ENCODE assay signal across 10 mouse cellular contexts in genomic region chr10:128745946-128746613, GRCm38 (mm10). TPM values are rescaled to one million over a fixed set of nuclear protein-coding genes. Genes with fewer than 3 reads are reported as not detected.
DNase-seq lines count a peak whose midpoint lies in the region; ATAC-seq and TF ChIP-seq lines count a peak whose summit lies in the region.
"Had no signal": no experiment of that assay in that cellular context is flagged by ENCODE, and none has a peak within 500 bp of the region (broad histone marks: within the 10 kb centered on the region; RNA-seq: fewer than 3 reads in every experiment).

No protein-coding gene starts in this region.

- H3K9me3 ChIP-seq in heart, embryonic 11.5 days (replicated peaks; ENCODE audit: control insufficient read depth, low read length): no peaks in the 10 kb centered on the region
- no peaks in the 10 kb centered on the region for H3K9me3 ChIP-seq in forebrain, embryonic 15.5 days

- WGBS in heart, adult 2 months: 81% methylated on average over 10 of the region's 10 CpGs
- 86% methylated on average over 10 of the region's 10 CpGs for WGBS in heart, embryonic 11.5 days (ENCODE audit: insufficient replicate concordance)
- WGBS in forebrain, embryonic 15.5 days: 95% methylated on average over 10 of the region's 10 CpGs
- WGBS in cerebellum, adult 2 months: 95% methylated on average over 10 of the region's 10 CpGs

- no peaks in the 10 kb centered on the region for H3K79me2 ChIP-seq in heart, adult 2 months (replicated peaks; ENCODE audit: control insufficient read depth, insufficient read depth, low read length)

- no peaks in the 10 kb centered on the region; the same call in 1 of the 2 replicates for H3K36me3 ChIP-seq in heart, adult 2 months (ENCODE audit: control insufficient read depth, insufficient read depth, low read length)
- no peaks in the 10 kb centered on the region for H3K36me3 ChIP-seq in heart, embryonic 11.5 days (ENCODE audit: control insufficient read depth, insufficient read depth, low read length)
- no peaks in the 10 kb centered on the region for H3K36me3 ChIP-seq in forebrain, embryonic 15.5 days

- no peak overlapping the region for H3K9ac ChIP-seq in heart, adult 2 months (ENCODE audit: low read depth, low read length)
- no peak overlapping the region for H3K9ac ChIP-seq in heart, embryonic 11.5 days (ENCODE audit: low read depth, low read length)
- no peak overlapping the region for H3K9ac ChIP-seq in forebrain, embryonic 15.5 days (replicated peaks)
- H3K9ac ChIP-seq: liver, embryonic 14.5 days had no signal

- no peaks in the 10 kb centered on the region for H3K27me3 ChIP-seq in heart, adult 2 months (ENCODE audit: control insufficient read depth, insufficient read depth, low read length)
- peaks cover 5% of the 10 kb centered on the region; the same call in 1 of the 2 replicates for H3K27me3 ChIP-seq in heart, embryonic 11.5 days (ENCODE audit: control insufficient read depth, insufficient read depth, low read length)
- peaks cover 38% of the 10 kb centered on the region; the same call in 1 of the 2 replicates for H3K27me3 ChIP-seq in forebrain, embryonic 15.5 days
- no peaks in the 10 kb centered on the region for H3K27me3 ChIP-seq in cerebellum, adult 2 months (ENCODE audit: control insufficient read depth, insufficient read depth, low read length)

- H3K4me3 ChIP-seq in heart, adult 2 months: no peak overlapping the region
- no peak overlapping the region for H3K4me3 ChIP-seq in heart, embryonic 11.5 days (ENCODE audit: low read depth, low read length)
- H3K4me3 ChIP-seq in forebrain, embryonic 15.5 days: no peak overlapping the region
- no peak overlapping the region for H3K4me3 ChIP-seq in cerebellum, adult 2 months (replicated peaks; ENCODE audit: insufficient read depth, low read depth, low read length)

- H3K4me2 ChIP-seq in heart, embryonic 11.5 days: no peak overlapping the region
- no peak overlapping the region for H3K4me2 ChIP-seq in forebrain, embryonic 15.5 days (replicated peaks)

- no peak for TF ChIP-seq POLR2A in heart, adult 2 months (IDR thresholded peaks at IDR 0.05; ENCODE audit: insufficient read depth, low read depth, low read length)
- TF ChIP-seq POLR2A in cerebellum, adult 2 months (IDR thresholded peaks at IDR 0.05; ENCODE audit: borderline replicate concordance, insufficient read depth, low read length): no peak

- H3K4me1 ChIP-seq in heart, adult 2 months (ENCODE audit: control insufficient read depth, insufficient read depth, low read length): peaks cover 5% of the 10 kb centered on the region
- H3K4me1 ChIP-seq in heart, embryonic 11.5 days (ENCODE audit: control insufficient read depth, insufficient read depth, low read length): peaks cover 26% of the 10 kb centered on the region
- H3K4me1 ChIP-seq in forebrain, embryonic 15.5 days: peaks cover 40% of the 10 kb centered on the region
- peaks cover 4% of the 10 kb centered on the region; the same call in 1 of the 2 replicates for H3K4me1 ChIP-seq in cerebellum, adult 2 months (ENCODE audit: control insufficient read depth, insufficient read depth, low read length)

- ATAC-seq in heart, embryonic 11.5 days (replicated peaks; ENCODE audit: insufficient number of reproducible peaks, low FRiP score, low TSS enrichment): no peak
- ATAC-seq in activated CD4-positive, CD25-positive, alpha-beta regulatory T cell, adult 4 months: peak; percentile 60
- ATAC-seq in forebrain, embryonic 15.5 days (replicated peaks): no peak

- TF ChIP-seq EP300 in heart, adult 2 months (IDR thresholded peaks at IDR 0.05; ENCODE audit: insufficient read depth, low read depth, low read length): no peak

- peak; percentile 31 to 68 for DNase-seq in heart, adult 2 months
- DNase-seq in lung, postnatal 36 days: peak; percentile 62
- peak; percentile 94 for DNase-seq in thymus, postnatal 0 days (ENCODE audit: low spot score)
- no peak for DNase-seq in cerebellum, adult 2 months
- DNase-seq in testis, postnatal 10 days (ENCODE audit: low spot score): no peak
- DNase-seq: right cerebral cortex, postnatal 4 days had no signal

- intact Hi-C loops in heart, adult 2 months (cut with DNase I): loop anchor here (5.0 to 10.0 kb wide), 2 partner anchors 76 to 1681 kb away; partner anchors contain the start of genes Cdk4, March9 and Ormdl2

- no peak for TF ChIP-seq CTCF in heart, adult 2 months (IDR thresholded peaks at IDR 0.05)
- TF ChIP-seq CTCF in cerebellum, adult 2 months (IDR thresholded peaks at IDR 0.05; ENCODE audit: borderline replicate concordance, insufficient read depth, low read depth, low read length): no peak

- H3K27ac ChIP-seq in heart, adult 2 months: peak overlapping the region; percentile 90
- H3K27ac ChIP-seq in heart, embryonic 11.5 days (ENCODE audit: low read depth, low read length): no peak overlapping the region
- no peak overlapping the region for H3K27ac ChIP-seq in forebrain, embryonic 15.5 days (replicated peaks)
- no peak overlapping the region for H3K27ac ChIP-seq in cerebellum, adult 2 months (ENCODE audit: insufficient read depth, low read length)
- H3K27ac ChIP-seq: liver, embryonic 14.5 days had no signal

RNA-seq across cellular contexts. Expression of gene Dgka, which starts 1.4 kb away (rescaled TPM):
- total RNA-seq in heart, adult 2 months (2021): 10 to 100 TPM; 11.2 to 12.6 TPM
- 17.5 and 20.3 TPM in 2 replicates for polyA plus RNA-seq in heart, adult 2 months (2012; rRNA removed)
- 5.6 and 5.9 TPM in 2 replicates for polyA plus RNA-seq in heart, embryonic 11.5 days (2014; fragmentation: Nextera tagmentation; extraction: Ambion mirVana)
- polyA plus RNA-seq in activated CD4-positive, CD25-positive, alpha-beta regulatory T cell, adult 4 months (2017; shearing (Covaris generic)): 100 to 1,000 TPM; 269 to 295 TPM
- 135 and 136 TPM in 2 replicates for polyA plus RNA-seq in thymus, postnatal 0 days (2015; fragmentation: Nextera tagmentation; extraction: Ambion mirVana)
- 4.2 and 4.5 TPM in 2 replicates for polyA plus RNA-seq in forebrain, embryonic 15.5 days (2015; fragmentation: Nextera tagmentation; extraction: Ambion mirVana)
- 16.0 and 17.1 TPM in 2 replicates for polyA plus RNA-seq in cerebellum, adult 2 months (2012; rRNA removed)

RNA-seq across cellular contexts. Expression of gene Pym1, which starts 1.6 kb away (rescaled TPM):
- total RNA-seq in heart, adult 2 months (2021): 1 to 10 TPM; 8.6 to 9.4 TPM
- polyA plus RNA-seq in heart, adult 2 months (2012; rRNA removed): 7.9 and 10.8 TPM in 2 replicates
- 25.4 and 27.2 TPM in 2 replicates for polyA plus RNA-seq in heart, embryonic 11.5 days (2014; fragmentation: Nextera tagmentation; extraction: Ambion mirVana)
- 10 to 100 TPM; 64.1 to 79.7 TPM for polyA plus RNA-seq in activated CD4-positive, CD25-positive, alpha-beta regulatory T cell, adult 4 months (2017; shearing (Covaris generic))
- 74.7 and 79.2 TPM in 2 replicates for polyA plus RNA-seq in thymus, postnatal 0 days (2015; fragmentation: Nextera tagmentation; extraction: Ambion mirVana)
- polyA plus RNA-seq in forebrain, embryonic 15.5 days (2015; fragmentation: Nextera tagmentation; extraction: Ambion mirVana): 42.9 and 47.2 TPM in 2 replicates
- polyA plus RNA-seq in cerebellum, adult 2 months (2012; rRNA removed): 37.2 and 39.7 TPM in 2 replicates

RNA-seq across cellular contexts. Expression of gene Cdk2, which starts 41.2 kb away (rescaled TPM):
- 10 to 100 TPM in 1 of 2 experiments, 1 to 10 TPM in 1; 8.5 to 10.9 TPM for total RNA-seq in heart, adult 2 months (2021)
- 10.0 and 17.5 TPM in 2 replicates for polyA plus RNA-seq in heart, adult 2 months (2012; rRNA removed)
- polyA plus RNA-seq in heart, embryonic 11.5 days (2014; fragmentation: Nextera tagmentation; extraction: Ambion mirVana): 91.1 and 98.5 TPM in 2 replicates
- 10 to 100 TPM; 24.0 to 29.2 TPM for polyA plus RNA-seq in activated CD4-positive, CD25-positive, alpha-beta regulatory T cell, adult 4 months (2017; shearing (Covaris generic))
- 115 and 117 TPM in 2 replicates for polyA plus RNA-seq in thymus, postnatal 0 days (2015; fragmentation: Nextera tagmentation; extraction: Ambion mirVana)
- polyA plus RNA-seq in forebrain, embryonic 15.5 days (2015; fragmentation: Nextera tagmentation; extraction: Ambion mirVana): 37.6 and 39.7 TPM in 2 replicates
- 3.8 and 3.9 TPM in 2 replicates for polyA plus RNA-seq in cerebellum, adult 2 months (2012; rRNA removed)

RNA-seq across cellular contexts. Expression of gene Pmel, which starts 42.1 kb away (rescaled TPM):
- under 1 TPM; 0.43 to 0.50 TPM for total RNA-seq in heart, adult 2 months (2021)
- 0.59 and 0.66 TPM in 2 replicates for polyA plus RNA-seq in heart, adult 2 months (2012; rRNA removed)
- 0.96 and 1.5 TPM in 2 replicates for polyA plus RNA-seq in heart, embryonic 11.5 days (2014; fragmentation: Nextera tagmentation; extraction: Ambion mirVana)
- 1 to 10 TPM; 2.6 to 5.7 TPM for polyA plus RNA-seq in activated CD4-positive, CD25-positive, alpha-beta regulatory T cell, adult 4 months (2017; shearing (Covaris generic))
- 1.1 and 1.3 TPM in 2 replicates for polyA plus RNA-seq in thymus, postnatal 0 days (2015; fragmentation: Nextera tagmentation; extraction: Ambion mirVana)
- 0.09 and 0.33 TPM in 2 replicates for polyA plus RNA-seq in forebrain, embryonic 15.5 days (2015; fragmentation: Nextera tagmentation; extraction: Ambion mirVana)
- polyA plus RNA-seq in cerebellum, adult 2 months (2012; rRNA removed): 1.00 and 1.5 TPM in 2 replicates

RNA-seq across cellular contexts. Expression of gene Mmp19, which starts 44.6 kb away (rescaled TPM):
- total RNA-seq in heart, adult 2 months (2021): 1 to 10 TPM; 2.8 to 4.4 TPM
- polyA plus RNA-seq in heart, adult 2 months (2012; rRNA removed): 3.1 and 4.4 TPM in 2 replicates
- polyA plus RNA-seq in heart, embryonic 11.5 days (2014; fragmentation: Nextera tagmentation; extraction: Ambion mirVana): 0.49 and 0.57 TPM in 2 replicates
- polyA plus RNA-seq in activated CD4-positive, CD25-positive, alpha-beta regulatory T cell, adult 4 months (2017; shearing (Covaris generic)): not detected
- 0.48 and 0.67 TPM in 2 replicates for polyA plus RNA-seq in thymus, postnatal 0 days (2015; fragmentation: Nextera tagmentation; extraction: Ambion mirVana)
- 0.20 and 0.43 TPM in 2 replicates for polyA plus RNA-seq in forebrain, embryonic 15.5 days (2015; fragmentation: Nextera tagmentation; extraction: Ambion mirVana)
- 0.61 and 0.70 TPM in 2 replicates for polyA plus RNA-seq in cerebellum, adult 2 months (2012; rRNA removed)

Comparison
In these comparisons a context has a peak if more than half of its experiments do, and no peak if none do; other contexts are left out.
1. DNase-seq: peak in heart, adult 2 months (2 of 2), lung, postnatal 36 days (single experiment) and thymus, postnatal 0 days (single experiment); none in cerebellum, adult 2 months (0 of 2) and testis, postnatal 10 days (single experiment).